Mouse (Mus musculus) testis, postnatal 14 days (tissue): ENCODE results near the gene Sytl3.
"Not testable (repeated sequence)": the region's sequence is repeated elsewhere in the genome, so short reads cannot be mapped to it uniquely, and the experiment has no call there.

Experiments used
- DNase-seq: peaks from one replicate; pipeline ENCODE4 v3.0.0; 2021; ENCODE audit warnings: low spot score

The Sytl3 gene

DNA sequence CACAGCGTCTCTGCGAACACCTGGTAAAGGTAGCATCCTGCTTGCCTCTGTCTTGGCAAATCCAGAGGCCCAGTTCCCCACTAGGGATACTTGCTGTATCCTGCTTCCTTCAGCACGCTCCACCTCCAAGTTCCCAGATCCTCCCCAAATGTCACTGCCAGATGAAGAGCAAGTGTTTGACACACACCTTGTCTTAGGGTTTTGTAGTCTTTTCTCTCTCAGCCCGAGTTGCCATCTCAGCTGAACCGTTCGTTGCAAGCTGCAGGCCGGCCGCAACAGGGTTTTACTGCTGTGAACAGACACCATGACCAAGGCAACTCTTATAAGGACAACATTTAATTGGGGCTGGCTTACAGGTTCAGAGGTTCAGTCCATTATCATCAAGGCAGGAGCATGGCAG, 12.1 kb upstream of the Sytl3 start:
- not testable (repeated sequence) for DNase-seq

DNA sequence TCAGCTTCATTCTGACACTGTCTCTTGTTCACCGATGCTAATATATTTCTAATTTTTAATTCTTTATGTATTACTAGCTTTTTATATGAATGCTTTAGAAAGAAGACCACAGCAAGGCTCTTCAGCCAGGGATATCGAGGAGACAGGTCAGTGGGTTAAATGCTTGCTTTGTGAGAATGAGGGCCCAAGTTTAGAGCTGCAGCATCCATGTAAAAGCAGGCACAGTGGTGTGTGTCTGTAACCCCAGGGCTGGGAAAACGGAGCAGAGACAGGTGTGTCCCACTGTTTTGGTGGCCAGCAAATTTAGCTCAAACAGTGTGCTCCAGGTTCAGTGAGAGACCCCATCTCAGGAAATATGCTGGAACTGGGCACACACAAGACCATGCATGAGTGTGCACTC, 11.4 kb upstream of the Sytl3 start:
- not testable (repeated sequence) for DNase-seq

DNA sequence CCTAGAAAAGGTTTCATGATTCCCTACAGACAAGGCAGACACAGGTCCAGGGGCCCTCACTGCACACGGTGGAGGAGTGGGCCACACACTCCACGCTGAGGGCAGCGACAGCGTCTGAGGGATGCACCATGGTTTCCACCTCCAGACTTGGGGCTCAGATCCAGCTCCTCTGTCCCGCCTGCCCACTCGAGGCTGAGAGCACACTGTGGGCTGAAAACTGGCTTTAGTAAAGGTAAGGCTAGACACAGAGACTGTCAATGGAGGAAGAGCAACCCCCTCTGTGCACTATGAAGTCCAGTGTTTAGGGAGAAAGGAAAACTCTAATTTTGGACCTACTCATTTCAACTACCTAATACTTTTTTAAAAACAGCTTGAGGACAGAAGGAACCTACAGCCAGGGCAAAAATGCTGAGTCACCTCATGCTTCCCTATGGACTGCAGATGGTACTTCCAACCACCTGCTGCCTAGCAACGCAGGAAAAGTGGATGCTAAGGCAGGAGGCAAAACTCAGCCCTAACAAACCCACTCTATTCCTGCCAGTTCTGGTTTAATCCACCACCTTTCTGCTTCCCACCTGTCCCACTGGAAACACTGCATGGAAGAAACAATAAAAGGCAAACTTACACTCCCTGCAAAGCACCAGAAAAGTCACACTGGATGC, 7.9 kb upstream of the Sytl3 start:
- not testable (repeated sequence) for DNase-seq

GRCm38 (mm10) chr17:6653341-6653946, 5.4 kb upstream of the Sytl3 start:
- not testable (repeated sequence) for DNase-seq

DNA sequence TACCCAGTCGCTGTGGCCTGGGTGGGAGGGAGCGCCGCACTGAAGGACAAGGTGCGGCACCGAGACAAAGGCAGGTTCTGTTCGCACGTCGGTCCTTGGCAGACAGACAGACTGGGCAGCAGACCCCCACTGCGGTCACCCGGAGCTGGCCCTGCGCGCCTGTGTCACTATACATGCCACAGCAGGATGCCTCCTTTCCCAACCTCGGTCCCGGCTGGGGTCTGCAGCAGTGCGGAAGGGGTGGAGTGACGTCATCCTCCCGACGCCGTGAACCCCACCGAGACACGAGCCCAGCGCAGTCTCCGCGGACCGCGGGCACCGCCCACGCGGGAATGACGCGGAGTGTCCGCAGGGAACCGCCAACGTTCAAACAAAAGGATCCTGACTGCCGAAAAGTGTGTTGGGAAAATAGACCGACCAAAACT, 3.8 kb upstream of the Sytl3 start:
- DNase-seq, result peak; percentile 76

DNA sequence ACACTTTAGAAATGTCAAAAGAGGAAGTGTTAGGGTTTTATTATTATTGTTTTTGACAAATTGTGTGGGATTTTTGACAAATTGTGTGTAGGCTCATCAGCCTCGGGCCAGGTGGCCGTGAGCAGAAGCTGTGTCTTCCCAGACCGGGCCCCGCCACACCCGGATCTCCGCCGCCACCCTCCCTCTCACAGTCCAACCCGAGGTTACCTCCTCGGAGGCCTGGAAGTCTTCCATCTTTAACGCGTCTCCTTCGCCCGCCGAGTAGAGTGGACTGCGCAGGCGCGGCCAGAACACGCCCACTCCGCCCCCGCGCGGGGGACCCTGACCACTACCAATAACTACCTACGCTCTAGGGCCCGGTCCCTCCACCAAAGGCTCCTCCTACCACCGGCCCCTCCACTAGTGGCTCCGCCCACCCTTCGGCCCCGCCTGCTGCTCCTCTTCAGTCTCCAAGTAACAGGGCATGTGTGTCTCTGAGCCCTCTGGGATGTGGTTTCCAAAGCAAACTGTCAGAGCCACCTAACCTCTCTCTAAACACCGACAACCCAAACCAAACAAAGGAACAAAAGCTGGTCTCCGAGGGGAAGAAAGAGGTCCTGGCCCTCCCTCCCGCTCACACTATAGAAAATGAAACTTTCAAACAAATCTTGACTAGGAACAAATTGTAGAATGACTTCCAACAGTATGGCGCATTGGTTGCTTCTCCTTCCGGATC, 3.2 kb upstream of the Sytl3 start, which contains the start of gene Dynlt1f:
Gene Dynlt1f (minus strand): TSS at position 334 of the 715 bp plus-strand sequence.
- peak; percentile 83 for DNase-seq

- DNase-seq, result not testable (repeated sequence)
Measured at GRCm38 (mm10) chr17:6656471-6656870, 2.4 kb upstream of the Sytl3 start.

- not testable (repeated sequence) for DNase-seq
Measured at GRCm38 (mm10) chr17:6660589-6660988, 1.7 kb downstream of the Sytl3 start.

DNA sequence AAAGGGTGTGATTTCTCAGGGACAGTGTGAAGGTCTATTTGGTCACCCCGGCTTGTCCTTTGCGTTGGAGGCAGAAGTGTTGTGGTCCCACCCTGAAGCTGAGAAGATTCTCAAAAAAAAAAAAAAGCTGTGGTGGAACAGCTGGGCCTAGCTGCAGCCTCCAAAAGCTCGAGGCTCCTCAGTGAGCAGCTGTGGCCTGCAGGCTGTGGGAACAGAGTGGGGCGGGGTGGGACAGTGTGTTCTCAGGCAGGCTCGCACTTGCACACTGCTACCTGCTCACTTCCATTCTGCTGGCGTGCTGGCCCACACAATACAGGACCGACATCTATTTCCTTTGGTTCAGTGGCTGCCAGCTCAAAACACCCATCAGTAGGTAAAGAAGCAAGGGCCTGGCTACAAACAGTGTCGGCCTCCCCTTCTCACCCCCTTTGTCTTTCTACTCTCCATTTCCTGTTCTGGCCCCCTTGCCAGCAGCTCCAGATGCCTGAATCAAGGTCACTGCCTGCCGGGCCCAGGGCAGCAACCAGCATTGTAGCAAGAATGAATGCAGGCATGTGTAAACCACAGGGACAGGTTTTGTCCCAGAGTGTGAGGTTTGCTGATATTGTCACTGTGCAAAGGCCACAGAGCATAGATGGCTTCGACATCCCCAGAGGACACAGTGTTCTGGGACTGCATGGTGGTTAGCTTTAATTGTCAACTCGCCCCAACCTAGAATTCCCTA, 2.4 kb downstream of the Sytl3 start:
- peak; percentile 75 for DNase-seq

- DNase-seq, result not testable (repeated sequence)
Measured at GRCm38 (mm10) chr17:6662840-6663239, 3.9 kb downstream of the Sytl3 start.

- DNase-seq, result not testable (repeated sequence)
Measured at GRCm38 (mm10) chr17:6665389-6665788, 6.5 kb downstream of the Sytl3 start.

- not testable (repeated sequence) for DNase-seq
Measured at GRCm38 (mm10) chr17:6668522-6668921, 9.6 kb downstream of the Sytl3 start.

GRCm38 (mm10) chr17:6674297-6674696, 15.4 kb downstream of the Sytl3 start:
- DNase-seq, result not testable (repeated sequence)

- not testable (repeated sequence) for DNase-seq
Measured at GRCm38 (mm10) chr17:6678063-6678462, 19.2 kb downstream of the Sytl3 start.

DNA sequence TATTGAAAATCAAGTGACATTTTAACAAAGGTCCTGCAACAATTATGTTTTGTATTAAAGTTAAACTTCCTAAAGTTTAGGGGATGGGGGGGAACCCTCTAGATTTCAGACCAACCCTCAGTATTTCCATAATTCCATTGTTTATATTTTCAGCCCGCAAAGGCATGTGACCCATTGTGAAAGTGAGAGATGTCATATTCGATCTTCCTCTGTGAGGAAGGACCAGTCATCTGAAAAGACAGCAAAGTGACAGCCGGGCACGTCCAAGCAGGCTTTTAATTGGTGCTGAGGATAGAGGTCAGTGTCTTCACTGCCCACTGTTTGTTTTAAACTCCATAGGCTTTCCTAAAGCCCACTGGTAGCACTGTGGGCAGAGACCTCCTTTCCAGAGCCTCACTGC, 22.8 kb downstream of the Sytl3 start:
- not testable (repeated sequence) for DNase-seq

DNA sequence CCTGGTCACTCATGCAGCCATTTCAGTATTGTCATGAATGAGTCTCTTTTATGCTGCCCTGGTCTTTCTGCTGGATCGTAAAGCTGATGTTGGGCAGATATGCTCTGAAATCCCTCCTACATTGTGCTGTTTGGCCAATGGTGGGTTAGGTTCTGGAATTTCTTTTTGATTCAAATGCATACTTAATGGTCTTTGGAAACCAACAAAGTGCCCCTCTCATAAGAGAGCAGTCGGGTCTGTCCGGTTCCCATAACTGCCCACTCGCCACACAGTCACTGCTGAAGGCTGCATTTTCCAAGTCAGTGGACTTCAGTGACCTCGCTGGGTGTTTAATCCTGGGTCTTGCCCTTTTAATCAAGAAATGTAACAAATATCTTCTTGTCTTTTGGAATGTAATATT, 24.8 kb downstream of the Sytl3 start:
- not testable (repeated sequence) for DNase-seq

- not testable (repeated sequence) for DNase-seq
Measured at GRCm38 (mm10) chr17:6684464-6685287, 25.8 kb downstream of the Sytl3 start.

- DNase-seq, result peak; percentile 55
Measured at GRCm38 (mm10) chr17:6685288-6685818, 26.5 kb downstream of the Sytl3 start.

- DNase-seq, result not testable (repeated sequence)
Measured at GRCm38 (mm10) chr17:6686299-6686971, 27.5 kb downstream of the Sytl3 start.

DNA sequence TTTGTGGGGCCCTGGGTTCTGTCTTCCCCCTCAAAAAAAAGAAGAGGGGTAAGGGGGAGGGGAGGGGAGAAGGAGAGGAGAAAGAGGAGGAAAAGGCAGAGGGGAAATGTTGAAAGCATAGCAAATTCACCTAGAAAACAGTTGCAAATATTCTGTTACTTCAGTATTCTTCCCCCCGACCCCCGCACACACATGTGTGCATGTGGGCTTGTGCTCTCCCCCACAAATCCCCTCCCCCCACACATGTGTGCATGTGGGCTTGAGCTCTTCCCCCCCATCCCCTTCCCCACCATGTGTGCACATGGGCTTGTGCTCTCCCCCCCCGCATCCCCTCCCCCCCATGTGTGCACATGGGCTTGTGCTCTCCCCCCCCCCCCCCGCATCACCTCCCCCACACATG, 30.5 kb downstream of the Sytl3 start:
- DNase-seq, result not testable (repeated sequence)
